Mouse (Mus musculus) layer of hippocampus, adult 6 months (tissue): ENCODE data around the gene Zfp773. TPM values are rescaled to one million over a fixed set of nuclear protein-coding genes. Genes with fewer than 3 reads are reported as not detected.

Experiments
- long read RNA-seq, 2 experiments: library from polyadenylated mRNA; unstranded; transcript quantifications; one replicate each; pipeline ENCODE4 v2.0.0; 2019 to 2020
- polyA plus RNA-seq: library from polyadenylated mRNA; unstranded; fragments of <200 nt; fragmentation: Nextera tagmentation; gene quantifications from 2 replicates; pipeline ENCODE4 v1.2.3, GENCODE M21; 2021

Gene Zfp773
- 0.54 and 0.64 TPM in 2 replicates for polyA plus RNA-seq
- long read RNA-seq, experiment 1: 0 reads
- long read RNA-seq, experiment 2, transcript Zfp773-201 (4 exons, 3,028 nt): major isoform, 14 of 17 reads
- long read RNA-seq, experiment 2, partial matches to known transcripts: 2 of 17 reads
- long read RNA-seq, experiment 2, other reads (novel, unspliced or antisense): 1 of 17 reads

GRCm38 (mm10) chr7:7136379-7136866 is at the start of gene Zfp773:
Gene Zfp773, minus strand, starts transcription at chr7:7136755.

DNA sequence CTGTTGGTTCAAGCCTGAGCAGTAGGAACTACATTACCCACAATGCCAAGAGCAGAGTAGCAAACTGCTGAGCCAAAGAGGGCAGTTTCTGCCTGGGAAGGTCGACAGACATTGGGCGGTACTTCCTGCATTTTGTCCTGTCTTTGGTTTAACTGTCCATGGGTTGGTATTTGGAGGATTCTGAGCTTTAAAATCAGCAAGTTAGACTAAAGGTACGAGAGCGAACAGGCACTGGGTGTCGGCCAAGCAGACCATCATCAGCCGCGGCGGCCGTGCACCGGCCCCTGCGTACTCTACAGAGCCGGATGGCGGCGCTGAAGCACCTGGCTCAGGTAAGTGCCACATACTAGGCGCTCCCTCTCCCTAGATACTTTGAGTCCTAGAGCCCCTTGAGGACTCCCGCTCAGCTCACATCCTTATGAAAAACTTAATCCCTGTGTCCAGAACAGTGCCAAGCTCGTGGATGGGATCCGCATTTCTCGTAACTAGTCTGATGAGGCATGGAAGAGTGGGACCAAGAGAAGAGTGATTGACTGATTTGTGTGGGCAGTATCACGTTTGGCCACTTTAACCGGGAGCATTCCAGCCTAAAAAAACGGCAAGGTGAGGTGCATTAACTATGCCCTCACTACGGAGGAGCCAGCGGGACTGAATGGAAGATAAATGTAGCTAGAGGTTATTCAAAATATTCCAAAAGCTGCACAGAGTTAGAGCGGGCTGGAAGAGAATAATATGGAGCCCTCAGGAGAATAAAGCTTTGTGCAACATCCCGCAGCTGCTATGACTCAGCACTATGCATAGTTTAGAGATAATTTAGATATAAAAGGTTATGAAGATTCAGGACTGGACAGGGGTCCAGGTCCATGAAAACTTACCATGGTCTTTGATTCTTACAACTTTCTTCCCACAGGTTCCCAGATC is 34.9 kb upstream of the Zfp773 start, which contains the start of gene Zfp418:
Gene Zfp418, plus strand, starts transcription at position 104 of the 921 bp plus-strand sequence.

GRCm38 (mm10) chr7:7120921-7121601 is 15.5 kb downstream of the Zfp773 start, which contains the start of gene Zfp954:
Gene Zfp954, minus strand, starts transcription at chr7:7121488.

Other genes starting within 250 kb of the Zfp773 start
- not detected in 2 replicates for gene Aurkc, start 141.5 kb downstream of the Zfp773 start, polyA plus RNA-seq
- gene Zfp954, start 15.3 kb downstream of the Zfp773 start, polyA plus RNA-seq: 11.1 and 13.7 TPM in 2 replicates
- 3.6 and 4.7 TPM in 2 replicates for gene Zfp418, start 34.6 kb upstream of the Zfp773 start, polyA plus RNA-seq
- gene Zfp772, start 73.2 kb upstream of the Zfp773 start, polyA plus RNA-seq: 4.3 and 4.7 TPM in 2 replicates
- gene Vmn2r29, start 110.6 kb upstream of the Zfp773 start, polyA plus RNA-seq: 0.10 TPM in 1 of 2 replicates, not detected in the other
- 8.3 and 10.7 TPM in 2 replicates for gene Gm45844, start 141.5 kb upstream of the Zfp773 start, polyA plus RNA-seq
- 143 and 168 TPM in 2 replicates for gene Clcn4, start 164.1 kb upstream of the Zfp773 start, polyA plus RNA-seq
- 0.03 TPM in 1 of 2 replicates, not detected in the other for gene Vmn2r30, start 200.9 kb upstream of the Zfp773 start, polyA plus RNA-seq
- gene Gm45783, start 237.8 kb upstream of the Zfp773 start, polyA plus RNA-seq: 0.24 and 0.60 TPM in 2 replicates